Comparison of ENCODE assay signal across 15 mouse cellular contexts in the genomic region with DNA sequence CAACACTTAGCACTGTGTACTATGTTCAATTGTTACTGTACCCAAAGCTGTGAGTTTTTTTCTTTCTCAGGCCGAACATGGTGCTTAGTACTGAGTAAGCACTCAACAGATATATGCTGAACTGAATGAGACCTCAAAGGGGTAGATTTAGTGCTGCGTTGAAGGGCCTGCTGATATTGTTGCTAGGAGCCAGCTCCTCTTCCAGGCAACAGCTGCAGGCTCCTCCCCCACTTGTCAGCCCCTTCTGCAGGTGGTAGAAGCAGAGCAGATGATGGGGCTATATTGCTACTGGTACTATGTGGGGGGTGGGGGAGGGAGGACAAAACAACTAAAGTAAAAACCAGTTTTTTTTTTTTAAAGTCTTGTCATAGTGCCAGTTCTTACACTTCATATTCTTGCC. TPM values are rescaled to one million over a fixed set of nuclear protein-coding genes. Genes with fewer than 3 reads are reported as not detected.
DNase-seq lines count a peak whose midpoint lies in the region; ATAC-seq and TF ChIP-seq lines count a peak whose summit lies in the region.
"Had no signal": no experiment of that assay in that cellular context is flagged by ENCODE, and none has a peak within 500 bp of the region (broad histone marks: within the 10 kb centered on the region; RNA-seq: fewer than 3 reads in every experiment).

No protein-coding gene starts in this region.

- no peak overlapping the region for H3K9ac ChIP-seq in embryonic facial prominence, embryonic 14.5 days (ENCODE audit: low read depth, low read length)
- H3K9ac ChIP-seq in hindbrain, embryonic 16.5 days (ENCODE audit: low read depth, low read length) = no peak overlapping the region
- no peak overlapping the region for H3K9ac ChIP-seq in hindbrain, postnatal 0 days (replicated peaks; ENCODE audit: low read length)
- no peak overlapping the region for H3K9ac ChIP-seq in MEL (ENCODE audit: control insufficient read depth, low read depth, low read length, poor library complexity, severe bottlenecking)
- H3K9ac ChIP-seq: liver, embryonic 15.5 days; neural tube, embryonic 12.5 days had no signal

- no peak overlapping the region for H3K4me2 ChIP-seq in embryonic facial prominence, embryonic 14.5 days (ENCODE audit: low read depth, low read length)
- H3K4me2 ChIP-seq in hindbrain, embryonic 16.5 days (ENCODE audit: low read length) = no peak overlapping the region
- no peak overlapping the region for H3K4me2 ChIP-seq in hindbrain, postnatal 0 days (ENCODE audit: low read depth, low read length)
- H3K4me2 ChIP-seq in myocyte (ENCODE audit: low read depth) = no peak overlapping the region
- H3K4me2 ChIP-seq: liver, embryonic 15.5 days; neural tube, embryonic 12.5 days had no signal

- peaks cover 18% of the 10 kb centered on the region; the same call in 1 of the 2 replicates for H3K36me3 ChIP-seq in embryonic facial prominence, embryonic 14.5 days (ENCODE audit: control insufficient read depth, insufficient read depth, low read length)
- H3K36me3 ChIP-seq in embryonic facial prominence, embryonic 10.5 days (replicated peaks) = peaks cover 25% of the 10 kb centered on the region
- no peaks in the 10 kb centered on the region for H3K36me3 ChIP-seq in hindbrain, embryonic 16.5 days (ENCODE audit: control insufficient read depth, insufficient read depth, low read length)
- no peaks in the 10 kb centered on the region for H3K36me3 ChIP-seq in hindbrain, postnatal 0 days (ENCODE audit: insufficient read depth, low read length)
- H3K36me3 ChIP-seq in MEL (ENCODE audit: control insufficient read depth in 1 of 2, insufficient read depth in 2 of 2, low read length in 2 of 2) (peaks cover 7 to 17% of the 10 kb centered on the region in 2 experiments), myocyte (ENCODE audit: control insufficient read depth, insufficient read depth) (no peaks in the 10 kb centered on the region)
- H3K36me3 ChIP-seq: liver, embryonic 15.5 days; neural tube, embryonic 12.5 days had no signal

- H3K79me2 ChIP-seq in MEL (ENCODE audit: control insufficient read depth, insufficient read depth, low read length, poor library complexity) (peaks cover 8% of the 10 kb centered on the region), myocyte (ENCODE audit: control insufficient read depth, insufficient read depth) (peaks cover 27% of the 10 kb centered on the region)

- no peak overlapping the region for H3K4me3 ChIP-seq in embryonic facial prominence, embryonic 14.5 days (ENCODE audit: low read depth, low read length)
- H3K4me3 ChIP-seq in embryonic facial prominence, embryonic 10.5 days = no peak overlapping the region
- no peak overlapping the region for H3K4me3 ChIP-seq in hindbrain, embryonic 16.5 days (ENCODE audit: low read length)
- H3K4me3 ChIP-seq in hindbrain, postnatal 0 days (ENCODE audit: low read length) = no peak overlapping the region
- no peak overlapping the region for H3K4me3 ChIP-seq in MEL (ENCODE audit: control insufficient read depth in 1 of 2, insufficient read depth in 1 of 2, low read depth in 2 of 2, low read length in 2 of 2)
- no peak overlapping the region for H3K4me3 ChIP-seq in myocyte
- H3K4me3 ChIP-seq: left cerebral cortex, adult 2 months; liver, embryonic 15.5 days; neural tube, embryonic 12.5 days had no signal

- no peak overlapping the region for H3K27ac ChIP-seq in embryonic facial prominence, embryonic 14.5 days (replicated peaks; ENCODE audit: low read depth, low read length)
- H3K27ac ChIP-seq in embryonic facial prominence, embryonic 10.5 days (replicated peaks) = no peak overlapping the region
- H3K27ac ChIP-seq in hindbrain, embryonic 16.5 days (ENCODE audit: low read depth, low read length) = peak overlapping the region; percentile 17; the same call in 1 of the 2 replicates
- H3K27ac ChIP-seq in hindbrain, postnatal 0 days = no peak overlapping the region; the same call in 1 of the 2 replicates
- no peak overlapping the region for H3K27ac ChIP-seq in MEL (ENCODE audit: control insufficient read depth, low read depth, low read length)
- H3K27ac ChIP-seq: left cerebral cortex, adult 2 months; liver, embryonic 15.5 days; neural tube, embryonic 12.5 days had no signal

- WGBS in embryonic facial prominence, embryonic 14.5 days = 72% methylated on average over 2 of the region's 2 CpGs
- 77% methylated on average over 2 of the region's 2 CpGs for WGBS in embryonic facial prominence, embryonic 10.5 days
- 41% methylated on average over 2 of the region's 2 CpGs for WGBS in hindbrain, embryonic 16.5 days
- 28% methylated on average over 2 of the region's 2 CpGs for WGBS in hindbrain, postnatal 0 days

- peaks cover 15% of the 10 kb centered on the region for H3K4me1 ChIP-seq in embryonic facial prominence, embryonic 14.5 days (ENCODE audit: control insufficient read depth, insufficient read depth, low read length)
- H3K4me1 ChIP-seq in embryonic facial prominence, embryonic 10.5 days = peaks cover 30% of the 10 kb centered on the region
- H3K4me1 ChIP-seq in hindbrain, embryonic 16.5 days (ENCODE audit: control insufficient read depth, insufficient read depth, low read depth, low read length) = peaks cover 19% of the 10 kb centered on the region
- H3K4me1 ChIP-seq in hindbrain, postnatal 0 days (ENCODE audit: insufficient read depth, low read length) = peaks cover 14% of the 10 kb centered on the region
- H3K4me1 ChIP-seq in MEL (ENCODE audit: control insufficient read depth in 1 of 2, insufficient read depth in 2 of 2, low read length in 2 of 2) = peaks cover 13 to 20% of the 10 kb centered on the region in 2 experiments

- TF ChIP-seq CTCF in hindbrain, postnatal 0 days (IDR thresholded peaks at IDR 0.05; ENCODE audit: low read depth) = no peak
- no peak for TF ChIP-seq CTCF in MEL (IDR thresholded peaks at IDR 0.05 in 2 of 3, conservative IDR thresholded peaks at IDR 0.05 in 1 of 3; ENCODE audit: control insufficient read depth in 1 of 3, insufficient read depth in 1 of 3, low read depth in 2 of 3, low read length in 3 of 3, poor library complexity in 1 of 3, severe bottlenecking in 1 of 3)

- no peak overlapping the region for H3ac ChIP-seq in myocyte (ENCODE audit: control insufficient read depth, insufficient read length)

- ATAC-seq in embryonic facial prominence, embryonic 14.5 days (ENCODE audit: low read depth) = no peak
- ATAC-seq in hindbrain, embryonic 16.5 days = no peak
- ATAC-seq in hindbrain, postnatal 0 days = no peak

- no peaks in the 10 kb centered on the region for H3K9me3 ChIP-seq in embryonic facial prominence, embryonic 14.5 days (ENCODE audit: control insufficient read depth, low read length)
- no peaks in the 10 kb centered on the region for H3K9me3 ChIP-seq in embryonic facial prominence, embryonic 10.5 days
- no peaks in the 10 kb centered on the region for H3K9me3 ChIP-seq in hindbrain, embryonic 16.5 days (ENCODE audit: control insufficient read depth, low read length)
- no peaks in the 10 kb centered on the region for H3K9me3 ChIP-seq in hindbrain, postnatal 0 days (ENCODE audit: low read length)
- H3K9me3 ChIP-seq in MEL (replicated peaks; ENCODE audit: insufficient read depth, low read length) = no peaks in the 10 kb centered on the region
- H3K9me3 ChIP-seq: liver, embryonic 15.5 days; neural tube, embryonic 12.5 days had no signal

- no peak for TF ChIP-seq EP300 in MEL (IDR thresholded peaks at IDR 0.05; ENCODE audit: low read depth in 1 of 2, low read length in 2 of 2)

- no peak for TF ChIP-seq POLR2A in MEL (IDR thresholded peaks at IDR 0.05; ENCODE audit: control insufficient read depth in 1 of 2, insufficient read depth in 1 of 2, low read depth in 1 of 2, low read length in 2 of 2, poor library complexity in 1 of 2)
- no peak for TF ChIP-seq POLR2A in myocyte (IDR thresholded peaks at IDR 0.05; ENCODE audit: insufficient read length, low read depth)

- H3K27me3 ChIP-seq in embryonic facial prominence, embryonic 14.5 days (replicated peaks; ENCODE audit: control insufficient read depth, insufficient read depth, low read length) = no peaks in the 10 kb centered on the region
- H3K27me3 ChIP-seq in embryonic facial prominence, embryonic 10.5 days (replicated peaks; ENCODE audit: low read depth, poor library complexity, severe bottlenecking) = no peaks in the 10 kb centered on the region
- no peaks in the 10 kb centered on the region for H3K27me3 ChIP-seq in hindbrain, embryonic 16.5 days (replicated peaks; ENCODE audit: control insufficient read depth, insufficient read depth, low read length)
- no peaks in the 10 kb centered on the region for H3K27me3 ChIP-seq in hindbrain, postnatal 0 days (ENCODE audit: insufficient read depth, low read length)
- no peaks in the 10 kb centered on the region for H3K27me3 ChIP-seq in MEL (ENCODE audit: control insufficient read depth in 1 of 2, insufficient read depth in 2 of 2, low read length in 2 of 2)
- no peaks in the 10 kb centered on the region for H3K27me3 ChIP-seq in myocyte (ENCODE audit: control insufficient read depth, insufficient read depth, insufficient read length)
- H3K27me3 ChIP-seq: neural tube, embryonic 12.5 days had no signal

- no peak for TF ChIP-seq RAD21 in MEL (IDR thresholded peaks at IDR 0.05; ENCODE audit: low read depth, low read length)

- DNase-seq in embryonic facial prominence, embryonic 14.5 days (ENCODE audit: low spot score) = peak; percentile 30
- DNase-seq in embryonic facial prominence, embryonic 10.5 days (ENCODE audit: low spot score) = no peak
- no peak for DNase-seq in hindbrain, postnatal 0 days (ENCODE audit: low spot score)
- DNase-seq in MEL (ENCODE audit: low read depth, low spot score) = peak; percentile 15
- DNase-seq in adrenal gland, postnatal 25 days = no peak
- no peak for DNase-seq in cerebellum, postnatal 14 days
- DNase-seq: kidney, adult 8-10 months had no signal

RNA-seq across cellular contexts. Expression of gene Lrrc42, which starts 3.9 kb away (rescaled TPM):
- polyA plus RNA-seq in embryonic facial prominence, embryonic 14.5 days (2014; fragmentation: Nextera tagmentation; extraction: Ambion mirVana) = 75.2 and 77.6 TPM in 2 replicates
- 80.0 and 83.3 TPM in 2 replicates for polyA plus RNA-seq in embryonic facial prominence, embryonic 10.5 days (2016; fragmentation: Nextera tagmentation; extraction: Ambion mirVana)
- 52.1 and 54.7 TPM in 2 replicates for polyA plus RNA-seq in hindbrain, embryonic 16.5 days (2015; fragmentation: Nextera tagmentation; extraction: Ambion mirVana)
- 6.6 and 18.2 TPM in 2 replicates for total RNA-seq in hindbrain, postnatal 0 days (2014; rRNA removed)
- polyA plus RNA-seq in hindbrain, postnatal 0 days (2015; fragmentation: Nextera tagmentation; extraction: Ambion mirVana) = 33.5 and 42.2 TPM in 2 replicates
- total RNA-seq in MEL (2012; rRNA removed) = 8.6 and 9.3 TPM in 2 replicates
- polyA plus RNA-seq in MEL (2012; ENCODE audit: insufficient read depth in 1 of 2, insufficient read length in 2 of 2, low read depth in 1 of 2, low replicate concordance in 2 of 2, missing spikeins in 1 of 2) (10 to 100 TPM in 1 of 2 experiments, not detected in 1; 48.9 TPM), myocyte (2012; fragmentation: generic; extraction: Trizol) (31.2 TPM)
- 36.0 and 46.9 TPM in 2 replicates for total RNA-seq in adrenal gland, postnatal 25 days (2021)

RNA-seq across cellular contexts. Expression of gene Hspb11, which starts 3.9 kb away (rescaled TPM):
- polyA plus RNA-seq in embryonic facial prominence, embryonic 14.5 days (2014; fragmentation: Nextera tagmentation; extraction: Ambion mirVana) = 43.1 and 50.6 TPM in 2 replicates
- 22.2 and 24.6 TPM in 2 replicates for polyA plus RNA-seq in embryonic facial prominence, embryonic 10.5 days (2016; fragmentation: Nextera tagmentation; extraction: Ambion mirVana)
- 31.1 and 36.8 TPM in 2 replicates for polyA plus RNA-seq in hindbrain, embryonic 16.5 days (2015; fragmentation: Nextera tagmentation; extraction: Ambion mirVana)
- 7.5 and 12.2 TPM in 2 replicates for total RNA-seq in hindbrain, postnatal 0 days (2014; rRNA removed)
- polyA plus RNA-seq in hindbrain, postnatal 0 days (2015; fragmentation: Nextera tagmentation; extraction: Ambion mirVana) = 36.4 and 38.8 TPM in 2 replicates
- 11.2 and 12.4 TPM in 2 replicates for total RNA-seq in MEL (2012; rRNA removed)
- polyA plus RNA-seq in MEL (2012; ENCODE audit: insufficient read depth in 1 of 2, insufficient read length in 2 of 2, low read depth in 1 of 2, low replicate concordance in 2 of 2, missing spikeins in 1 of 2) = 10 to 100 TPM in 1 of 2 experiments, not detected in 1; 16.8 TPM
- polyA plus RNA-seq in myocyte (2012; fragmentation: generic; extraction: Trizol) = 27.9 TPM
- 18.1 and 26.8 TPM in 2 replicates for total RNA-seq in adrenal gland, postnatal 25 days (2021)

RNA-seq across cellular contexts. Expression of gene Ldlrad1, which starts 40.5 kb away (rescaled TPM):
- 0.18 TPM in 1 of 2 replicates, not detected in the other for polyA plus RNA-seq in embryonic facial prominence, embryonic 14.5 days (2014; fragmentation: Nextera tagmentation; extraction: Ambion mirVana)
- not detected in 2 replicates for polyA plus RNA-seq in embryonic facial prominence, embryonic 10.5 days (2016; fragmentation: Nextera tagmentation; extraction: Ambion mirVana)
- polyA plus RNA-seq in hindbrain, embryonic 16.5 days (2015; fragmentation: Nextera tagmentation; extraction: Ambion mirVana) = not detected in 2 replicates
- total RNA-seq in hindbrain, postnatal 0 days (2014; rRNA removed) = not detected in 2 replicates
- not detected in 2 replicates for polyA plus RNA-seq in hindbrain, postnatal 0 days (2015; fragmentation: Nextera tagmentation; extraction: Ambion mirVana)
- 0.15 TPM in 1 of 2 replicates, not detected in the other for total RNA-seq in MEL (2012; rRNA removed)
- polyA plus RNA-seq in MEL (2012; ENCODE audit: insufficient read depth in 1 of 2, insufficient read length in 2 of 2, low read depth in 1 of 2, low replicate concordance in 2 of 2, missing spikeins in 1 of 2) = not detected
- polyA plus RNA-seq in myocyte (2012; fragmentation: generic; extraction: Trizol) = not detected
- 0.30 TPM in 1 of 2 replicates, not detected in the other for total RNA-seq in adrenal gland, postnatal 25 days (2021)
- total RNA-seq: gastrocnemius, adult 8-10 months; left cerebral cortex, adult 2 months had no signal
- polyA plus RNA-seq: C2C12; embryonic facial prominence, embryonic 11.5 days; liver, embryonic 15.5 days; neural tube, embryonic 12.5 days had no signal

RNA-seq across cellular contexts. Expression of gene Dio1, which starts 57.5 kb away (rescaled TPM):
- not detected in 2 replicates for polyA plus RNA-seq in embryonic facial prominence, embryonic 14.5 days (2014; fragmentation: Nextera tagmentation; extraction: Ambion mirVana)
- not detected in 2 replicates for polyA plus RNA-seq in embryonic facial prominence, embryonic 10.5 days (2016; fragmentation: Nextera tagmentation; extraction: Ambion mirVana)
- not detected in 2 replicates for polyA plus RNA-seq in hindbrain, embryonic 16.5 days (2015; fragmentation: Nextera tagmentation; extraction: Ambion mirVana)
- total RNA-seq in hindbrain, postnatal 0 days (2014; rRNA removed) = not detected in 2 replicates
- not detected in 2 replicates for polyA plus RNA-seq in hindbrain, postnatal 0 days (2015; fragmentation: Nextera tagmentation; extraction: Ambion mirVana)
- not detected in 2 replicates for total RNA-seq in MEL (2012; rRNA removed)
- polyA plus RNA-seq in MEL (2012; ENCODE audit: insufficient read depth in 1 of 2, insufficient read length in 2 of 2, low read depth in 1 of 2, low replicate concordance in 2 of 2, missing spikeins in 1 of 2) (under 1 TPM in 1 of 2 experiments, not detected in 1; 0.13 TPM), myocyte (2012; fragmentation: generic; extraction: Trizol) (not detected)
- total RNA-seq in adrenal gland, postnatal 25 days (2021) = 2.5 TPM in 1 of 2 replicates, not detected in the other
- total RNA-seq: left cerebral cortex, adult 2 months had no signal
- polyA plus RNA-seq: C2C12; embryonic facial prominence, embryonic 11.5 days; liver, embryonic 15.5 days; neural tube, embryonic 12.5 days had no signal

Comparison
In these comparisons a context has a peak if more than half of its experiments do, and no peak if none do; other contexts are left out.
1. DNase-seq: peak in embryonic facial prominence, embryonic 14.5 days (single experiment) and MEL (single experiment); none in embryonic facial prominence, embryonic 10.5 days (single experiment), hindbrain, postnatal 0 days (single experiment), adrenal gland, postnatal 25 days (single experiment) and cerebellum, postnatal 14 days (0 of 2).